Mouse (Mus musculus) lung, adult 2 months (tissue): ENCODE data around the gene Mcm3ap. TPM values are rescaled to one million over a fixed set of nuclear protein-coding genes. Genes with fewer than 3 reads are reported as not detected.

ENCODE experiments used
- DNase-seq: peaks from one replicate; pipeline ENCODE4 v3.0.0; 2022
- H3K4me1 ChIP-seq: fragments of 200-500 bp; 2 replicates; pipeline ENCODE4 v1.6.1; 2011; ENCODE audit warnings: low read length; ENCODE audit not compliant: control insufficient read depth, insufficient read depth
- H3K4me3 ChIP-seq: fragments of 200-500 bp; replicated peaks from 2 replicates; pipeline ENCODE3; 2011; ENCODE audit warnings: low read depth, mild to moderate bottlenecking, control low read depth, low read length; ENCODE audit errors: extremely low read depth
- CTCF ChIP-seq: fragments of 200-500 bp; IDR thresholded peaks from 2 replicates; pipeline ENCODE4 v1.5.1; 2011; ENCODE audit warnings: mild to moderate bottlenecking, low read length, control low read depth; ENCODE audit not compliant: insufficient read depth
- POLR2A ChIP-seq: fragments of 200-500 bp; IDR thresholded peaks from 2 replicates; pipeline ENCODE4 v1.6.1; 2011; ENCODE audit warnings: low read depth, mild to moderate bottlenecking, control low read depth, low read length, borderline replicate concordance; ENCODE audit errors: extremely low read depth
- WGBS: fragments of 180-500 bp; shearing (Covaris S2); methylation state at CpG from one replicate; pipeline ENCODE4 v1.1.7; 2018; 5-methylcytosine and 5-hydroxymethylcytosine counted together
- polyA plus RNA-seq: library from polyadenylated mRNA; depleted of rRNA; stranded (reverse); fragments of >200 nt; gene quantifications from 2 replicates; pipeline ENCODE4 v1.2.3, GENCODE M21; 2012

The Mcm3ap gene
- polyA plus RNA-seq, 1 experiment: 21.0 TPM

DNA sequence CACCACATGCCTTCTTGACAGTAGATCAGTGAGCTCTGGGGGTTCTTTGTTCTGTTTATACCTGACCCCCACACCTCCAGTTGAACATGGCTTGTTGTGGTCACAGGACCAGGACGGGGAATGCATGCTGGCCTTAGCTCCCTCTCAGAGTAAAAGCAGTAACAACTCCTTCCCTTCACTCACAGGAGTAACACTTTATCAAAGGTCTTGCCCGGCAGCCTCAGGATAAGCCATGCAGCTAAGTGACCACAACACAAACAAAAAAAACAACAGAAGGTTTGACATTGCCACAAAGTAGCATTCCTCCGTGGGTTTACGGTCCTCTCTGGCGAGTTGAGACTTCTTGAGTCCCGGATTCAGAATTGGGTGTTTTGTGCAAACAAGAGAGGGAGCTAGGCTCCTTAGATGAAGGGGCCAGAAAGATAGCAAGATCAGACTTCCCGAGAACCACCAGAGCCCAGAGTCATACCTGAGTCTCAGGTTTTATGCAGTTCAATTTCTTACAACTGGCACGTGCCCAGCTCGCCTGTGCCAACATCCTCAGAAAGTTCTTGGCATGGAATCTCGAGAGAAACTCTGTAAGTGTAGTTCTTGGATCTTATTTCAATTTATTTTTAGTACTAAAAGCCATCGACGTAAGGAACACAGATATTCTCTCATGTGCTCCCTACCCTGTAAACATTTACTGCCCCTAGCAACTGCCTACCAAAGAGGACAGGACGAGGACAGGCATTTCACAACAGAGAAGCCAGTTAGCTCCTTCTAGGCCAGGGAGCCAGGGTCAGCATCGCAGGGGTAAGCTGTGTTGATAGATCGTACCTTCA lies 21.1 kb upstream of the Mcm3ap start:
- Histone ChIP-seq H3K4me3 (no peak overlapping the region), H3K4me1 (peaks cover 17% of the 10 kb centered on the region)
- DNase-seq: peak; percentile 70
- WGBS: 50% methylated on average over 15 of the region's 15 CpGs
- TF ChIP-seq POLR2A (peak; percentile 56; the same call in 1 of the 2 replicates), CTCF (no peak)

DNA sequence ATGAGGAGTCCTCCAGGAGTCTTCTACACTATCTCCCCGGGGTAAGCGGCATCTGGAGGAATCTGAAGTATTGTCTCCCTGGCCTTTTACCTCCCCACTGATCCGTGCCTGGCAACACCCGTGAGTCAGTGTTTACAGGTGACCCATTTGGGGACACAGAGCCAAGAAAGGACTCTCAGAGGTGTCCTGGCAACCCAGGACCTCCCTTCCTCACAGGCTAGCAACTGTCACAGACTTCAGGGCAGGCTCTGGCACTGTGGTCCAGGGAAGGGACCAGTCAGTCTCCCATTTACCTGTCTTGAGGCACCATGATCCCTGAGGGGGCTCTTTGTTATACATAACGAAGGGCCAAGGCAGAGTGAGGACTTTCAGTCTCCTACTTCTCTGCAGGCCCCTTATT lies 19.9 kb upstream of the Mcm3ap start, which contains the start of gene 2610028H24Rik:
Gene 2610028H24Rik, plus strand, starts transcription at position 231 of the 400 bp plus-strand sequence.
- peaks cover 17% of the 10 kb centered on the region for H3K4me1 ChIP-seq
- peak within 1 kb of the TSS; percentile 25 for H3K4me3 ChIP-seq
- no peak for TF ChIP-seq CTCF
- peak; percentile 59; the same call in 1 of the 2 replicates for TF ChIP-seq POLR2A
- WGBS: 61% methylated on average over 5 of the region's 5 CpGs
- DNase-seq: peak; percentile 59

DNA sequence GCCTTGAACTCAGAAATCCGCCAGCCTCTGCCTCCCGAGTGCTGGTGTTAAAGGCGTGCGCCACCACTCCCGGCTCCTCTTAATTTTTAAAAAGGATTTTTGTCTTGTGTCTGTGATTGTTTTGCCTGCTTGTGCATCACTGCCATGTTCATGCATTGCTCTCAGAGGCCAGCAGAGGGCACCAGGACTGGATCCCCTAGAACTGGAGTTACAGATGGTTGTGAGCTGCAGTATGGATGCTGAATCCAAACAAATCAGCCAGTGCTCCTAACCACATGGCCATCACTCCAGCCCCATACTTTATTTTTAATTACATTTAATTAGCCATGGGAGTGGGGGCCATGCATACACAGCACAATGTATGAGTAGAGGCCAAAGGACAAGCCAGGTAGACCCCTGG lies 13.4 kb upstream of the Mcm3ap start:
- TF ChIP-seq CTCF (peak; percentile 80), POLR2A (no peak)
- WGBS: 32% methylated on average over 5 of the region's 5 CpGs
- DNase-seq: peak; percentile 47
- Histone ChIP-seq H3K4me1 (peaks cover 3% of the 10 kb centered on the region; the same call in 1 of the 2 replicates), H3K4me3 (no peak overlapping the region)

DNA sequence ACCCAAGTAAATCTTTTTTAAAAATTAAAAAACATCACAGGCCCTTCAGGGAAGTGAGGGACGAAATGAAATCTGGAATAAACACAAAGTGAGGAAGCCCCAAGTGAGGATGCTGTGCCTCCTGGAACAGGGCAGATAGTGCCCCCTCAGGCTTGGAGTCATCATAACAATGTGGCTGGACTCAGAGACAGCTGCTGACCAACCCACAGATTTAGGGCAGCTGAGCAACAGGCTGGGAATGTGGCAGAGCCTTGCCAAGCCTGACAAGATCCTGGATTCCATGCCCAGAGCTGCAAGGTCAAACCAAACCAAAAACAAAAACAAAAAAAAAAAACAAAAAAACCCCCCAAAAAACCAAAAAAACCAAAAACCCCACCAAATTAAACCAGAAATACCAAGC lies 7.5 kb upstream of the Mcm3ap start:
- Histone ChIP-seq H3K4me3 (no peak overlapping the region), H3K4me1 (no peaks in the 10 kb centered on the region)
- WGBS: 97% methylated on average over 1 of the region's 1 CpGs
- DNase-seq: no peak
- TF ChIP-seq CTCF: no peak
- peak; percentile 9; the same call in 1 of the 2 replicates for TF ChIP-seq POLR2A

DNA sequence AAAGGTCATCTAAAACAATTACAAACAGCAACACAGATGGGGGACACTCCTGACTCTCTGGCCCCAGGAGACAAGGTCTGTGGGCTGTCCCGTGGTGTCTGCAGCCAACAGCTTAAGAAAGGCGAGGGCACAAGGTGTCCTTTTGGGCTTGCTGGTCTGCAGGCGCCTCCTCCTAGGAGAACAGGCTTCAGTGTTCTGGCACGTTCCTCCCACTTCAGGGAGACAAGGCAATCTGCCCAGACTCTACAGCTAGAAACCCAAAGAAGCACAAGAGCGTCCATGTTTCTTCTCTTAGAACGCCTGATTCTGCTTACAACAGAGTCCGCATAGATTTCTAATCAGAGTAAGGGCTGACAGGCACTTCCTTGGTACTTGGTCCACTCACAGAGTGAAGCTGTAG lies 6.4 kb upstream of the Mcm3ap start:
- WGBS: 75% methylated on average over 7 of the region's 7 CpGs
- no peak for TF ChIP-seq CTCF
- TF ChIP-seq POLR2A: no peak
- H3K4me3 ChIP-seq: no peak overlapping the region
- H3K4me1 ChIP-seq: no peaks in the 10 kb centered on the region
- DNase-seq: peak; percentile 22

DNA sequence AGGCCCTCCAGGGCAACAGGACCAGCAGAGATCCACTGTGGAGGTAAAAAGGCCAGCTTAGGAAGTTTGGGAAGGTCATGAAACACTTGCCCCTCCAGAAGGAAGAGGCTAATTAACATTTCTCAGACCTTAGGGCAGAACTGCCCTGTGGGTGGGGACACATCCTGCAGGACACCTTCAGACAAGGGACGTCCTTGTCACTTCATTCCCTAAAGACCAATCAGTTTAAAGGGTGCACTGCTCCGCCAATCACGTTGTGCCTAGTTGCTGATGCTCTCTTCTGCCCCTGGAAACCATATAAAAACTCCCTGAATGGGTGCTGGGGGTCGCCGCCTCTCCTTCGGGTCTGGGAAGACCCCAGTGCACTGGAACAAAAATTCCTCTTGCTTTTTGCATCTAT lies 6.0 kb upstream of the Mcm3ap start:
- TF ChIP-seq CTCF (no peak), POLR2A (no peak)
- 87% methylated on average over 6 of the region's 6 CpGs for WGBS
- H3K4me3 ChIP-seq: no peak overlapping the region
- DNase-seq: no peak
- no peaks in the 10 kb centered on the region for H3K4me1 ChIP-seq

DNA sequence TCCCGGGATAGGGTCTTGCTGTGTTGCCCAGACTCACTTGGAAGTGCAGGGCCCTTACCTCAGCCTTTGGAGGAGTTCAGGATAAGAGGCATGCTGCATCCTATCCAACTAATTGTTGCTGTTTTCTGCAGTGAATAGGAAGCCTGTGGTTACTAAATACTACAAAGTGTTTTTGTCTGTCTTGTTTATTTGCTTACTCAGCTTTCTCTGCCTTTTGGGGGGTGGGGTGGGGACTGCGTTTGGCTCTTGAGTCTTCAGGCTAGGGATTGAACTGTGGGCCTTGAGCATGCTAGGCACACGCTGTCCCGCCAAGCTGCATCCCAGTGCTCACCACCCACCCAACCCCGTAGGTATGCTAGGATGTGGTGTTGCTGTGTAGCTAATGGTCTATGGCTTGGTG lies 5.0 kb downstream of the Mcm3ap start:
- 85% methylated on average over 5 of the region's 5 CpGs for WGBS

DNA sequence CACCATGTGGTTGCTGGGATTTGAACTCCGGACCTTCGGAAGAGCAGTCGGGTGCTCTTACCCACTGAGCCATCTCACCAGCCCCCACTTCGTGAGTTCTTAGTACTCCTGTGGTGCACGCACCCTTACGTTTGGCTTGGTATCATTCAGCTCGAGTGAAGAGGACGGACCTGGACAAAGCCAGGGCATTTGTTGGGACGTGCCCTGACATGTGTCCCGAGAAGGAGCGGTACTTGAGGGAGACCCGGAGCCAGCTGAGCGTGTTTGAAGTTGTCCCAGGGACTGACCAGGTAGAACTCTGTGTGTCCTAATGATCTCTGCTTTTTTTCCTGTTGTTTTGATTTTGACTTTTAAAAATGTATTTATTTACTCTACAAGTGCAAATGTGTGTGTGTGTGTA lies 12.1 kb downstream of the Mcm3ap start:
- DNase-seq: no peak
- H3K4me1 ChIP-seq: no peaks in the 10 kb centered on the region
- no peak for TF ChIP-seq CTCF
- no peak for TF ChIP-seq POLR2A
- H3K4me3 ChIP-seq: no peak overlapping the region
- WGBS: 90% methylated on average over 13 of the region's 13 CpGs

More for the DNA sequence above, 5.0 kb downstream of the Mcm3ap start:
- Histone ChIP-seq H3K4me1 (peaks cover 4% of the 10 kb centered on the region; the same call in 1 of the 2 replicates), H3K4me3 (no peak overlapping the region)
- TF ChIP-seq CTCF (no peak), POLR2A (no peak)
- no peak for DNase-seq

DNA sequence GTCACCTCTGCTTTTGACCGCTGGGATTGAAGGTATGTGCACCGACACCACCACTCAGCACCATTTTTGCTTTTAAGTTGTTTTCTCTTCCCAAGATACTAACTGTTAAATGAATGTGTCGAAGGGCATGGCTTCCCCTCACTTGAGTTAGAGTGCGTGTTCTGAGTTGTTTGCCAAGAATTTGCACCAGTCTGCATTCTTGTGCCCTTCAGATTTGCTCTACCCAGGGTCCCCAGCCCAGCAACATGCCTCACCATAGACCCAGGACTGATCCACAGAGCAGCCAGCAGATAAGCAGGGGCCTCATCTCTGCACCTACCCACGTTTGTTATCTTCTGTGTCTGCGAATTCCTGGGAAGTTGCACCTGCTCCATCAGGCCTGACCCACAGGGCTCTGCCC lies 12.8 kb downstream of the Mcm3ap start:
- 75% methylated on average over 6 of the region's 6 CpGs for WGBS
- Histone ChIP-seq H3K4me3 (no peak overlapping the region), H3K4me1 (no peaks in the 10 kb centered on the region)
- TF ChIP-seq CTCF (no peak), POLR2A (no peak)
- no peak for DNase-seq

DNA sequence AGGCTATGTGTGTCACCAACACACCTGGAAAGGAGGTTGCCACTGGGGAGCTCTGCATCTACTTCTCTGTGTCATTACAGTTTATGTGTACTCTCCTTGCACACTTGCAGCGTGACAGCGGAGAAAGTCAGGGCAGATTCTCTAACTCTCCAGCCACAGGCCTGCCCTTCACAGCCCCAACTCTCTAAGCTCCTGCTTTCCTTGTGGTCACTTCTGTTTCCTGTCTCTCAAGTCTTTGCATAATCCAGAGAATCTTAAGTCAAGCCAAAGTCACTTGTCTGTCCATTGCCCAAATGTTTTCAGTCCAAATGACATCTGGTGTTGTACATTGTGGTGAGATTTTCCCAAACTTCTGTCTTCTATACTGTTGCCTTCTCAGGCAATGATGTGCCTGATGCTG lies 17.6 kb downstream of the Mcm3ap start:
- no peaks in the 10 kb centered on the region for H3K4me1 ChIP-seq
- DNase-seq: no peak
- WGBS: 95% methylated on average over 2 of the region's 2 CpGs
- no peak for TF ChIP-seq POLR2A
- no peak for TF ChIP-seq CTCF
- H3K4me3 ChIP-seq: no peak overlapping the region
